Mouse (Mus musculus) midbrain, embryonic 16.5 days (tissue): ENCODE measurements at regions not wholly inside any gene's neighbourhood (a gene's known extent, or its start where the extent isn't known, plus 50 kb on each side); places are given as distances from the start of the nearest gene placed in this dataset.

Source experiments
- ATAC-seq: fragments of 200-750 bp; cut with Nextera tagmentation; 2 replicates; pipeline ENCODE4 v1.8.0; 2017; ENCODE audit warnings: moderate TSS enrichment
- H3K27ac ChIP-seq: fragments of 300-500 bp; sonication (generic); 2 replicates; pipeline ENCODE4 v1.5.1; 2014; ENCODE audit warnings: mild to moderate bottlenecking, low read length, mixed read lengths
- H3K27me3 ChIP-seq: fragments of 300-500 bp; sonication (generic); 2 replicates; pipeline ENCODE4 v1.6.1; 2014; ENCODE audit warnings: low read depth, low read length, mixed read lengths; ENCODE audit not compliant: control insufficient read depth, insufficient read depth
- H3K36me3 ChIP-seq: fragments of 300-500 bp; sonication (generic); 2 replicates; pipeline ENCODE4 v1.6.1; 2014; ENCODE audit warnings: mild to moderate bottlenecking, low read length, moderate library complexity, mixed read lengths; ENCODE audit not compliant: control insufficient read depth, insufficient read depth
- H3K4me1 ChIP-seq: fragments of 300-500 bp; sonication (generic); 2 replicates; pipeline ENCODE4 v1.6.1; 2014; ENCODE audit warnings: mild to moderate bottlenecking, low read length, mixed read lengths; ENCODE audit not compliant: control insufficient read depth, insufficient read depth
- H3K4me2 ChIP-seq: fragments of 300-500 bp; sonication (generic); 2 replicates; pipeline ENCODE4 v1.6.1; 2014; ENCODE audit warnings: mild to moderate bottlenecking, low read length, mixed read lengths
- H3K4me3 ChIP-seq: fragments of 300-500 bp; sonication (generic); 2 replicates; pipeline ENCODE4 v1.5.1; 2014; ENCODE audit warnings: low read depth, mild to moderate bottlenecking, low read length, moderate library complexity, mixed read lengths
- H3K9ac ChIP-seq: fragments of 300-500 bp; sonication (generic); 2 replicates; pipeline ENCODE4 v1.6.1; 2014; ENCODE audit warnings: low read depth, low read length, mixed read lengths
- H3K9me3 ChIP-seq: fragments of 300-500 bp; sonication (generic); replicated peaks from 2 replicates; pipeline ENCODE4 v1.6.1; 2014; ENCODE audit warnings: mild to moderate bottlenecking, low read length, mixed read lengths; ENCODE audit not compliant: control insufficient read depth, poor library complexity, severe bottlenecking
- WGBS: fragments of 180-500 bp; shearing (Covaris S2); extraction: QIAGEN DNeasy Blood & Tissue Kit; methylation state at CpG from one replicate; pipeline ENCODE4 v1.1.7; 2014; 5-methylcytosine and 5-hydroxymethylcytosine counted together

DNA sequence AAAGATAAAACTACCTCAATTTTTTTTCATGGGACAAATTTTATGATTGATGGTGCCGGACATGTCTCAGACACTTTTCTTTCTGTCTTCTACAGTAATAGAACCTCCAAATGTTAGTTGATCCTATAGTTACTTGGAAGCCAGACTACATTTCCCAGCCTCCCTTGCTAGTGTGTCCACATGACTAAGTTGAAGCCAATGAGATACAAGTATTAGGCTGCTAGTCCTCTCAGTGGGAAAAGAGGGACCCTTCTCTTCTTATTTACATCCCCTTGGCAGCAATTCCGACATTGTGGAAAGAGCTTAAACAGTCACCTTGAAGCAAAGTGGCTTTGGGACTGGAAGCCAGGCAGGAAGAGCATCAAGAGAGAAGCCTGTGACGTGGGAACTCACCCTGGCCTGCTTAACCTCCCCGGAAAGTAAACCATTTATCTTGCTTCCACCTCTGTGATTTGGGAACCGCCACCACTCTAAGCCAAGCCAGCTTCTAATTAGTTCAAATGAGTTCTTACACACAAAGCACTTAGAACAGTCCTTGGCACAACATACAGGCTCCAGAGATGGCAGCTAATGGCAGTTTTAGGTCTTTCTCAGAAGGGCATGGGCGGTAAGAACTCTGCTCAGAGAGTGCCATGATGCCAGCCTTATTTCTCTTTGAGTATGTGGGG is 241.4 kb upstream of the Gm4791 start:
- H3K4me3 ChIP-seq, result no peak overlapping the region
- ATAC-seq, result no peak
- H3K27ac ChIP-seq, result no peak overlapping the region

DNA sequence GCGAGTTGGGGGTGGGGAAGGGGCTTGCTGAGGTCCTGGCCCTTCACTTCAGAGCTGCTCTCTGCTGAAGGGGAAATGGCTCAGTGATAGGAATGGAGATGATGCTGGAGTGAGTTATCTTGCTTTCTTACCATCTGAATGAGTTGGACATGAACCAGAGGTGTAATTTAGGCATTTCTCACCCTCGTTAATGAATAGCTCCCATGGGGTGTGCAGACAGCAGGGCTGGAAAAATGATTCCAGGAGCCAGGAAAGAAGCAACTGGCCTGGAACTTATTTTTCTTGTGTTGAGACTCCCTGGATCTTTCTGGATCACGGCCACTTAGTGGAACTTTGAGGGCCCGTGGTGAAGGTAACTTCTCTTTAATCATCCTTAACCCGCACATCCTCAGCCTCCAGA is 246.6 kb upstream of the Gm4791 start:
- H3K36me3 ChIP-seq, result no peaks in the 10 kb centered on the region
- WGBS, result 58% methylated on average over 5 of the region's 5 CpGs
- no peak overlapping the region for H3K4me2 ChIP-seq
- H3K4me3 ChIP-seq, result no peak overlapping the region
- H3K27me3 ChIP-seq, result no peaks in the 10 kb centered on the region
- H3K9ac ChIP-seq, result no peak overlapping the region; the same call in 1 of the 2 replicates
- no peaks in the 10 kb centered on the region for H3K9me3 ChIP-seq
- no peak for ATAC-seq
- peaks cover 14% of the 10 kb centered on the region for H3K4me1 ChIP-seq
- H3K27ac ChIP-seq, result no peak overlapping the region

More for the DNA sequence above, 241.4 kb upstream of the Gm4791 start:
- no peak overlapping the region for H3K9ac ChIP-seq
- H3K4me2 ChIP-seq, result no peak overlapping the region
- H3K4me1 ChIP-seq, result no peaks in the 10 kb centered on the region; the same call in 1 of the 2 replicates
- H3K27me3 ChIP-seq, result no peaks in the 10 kb centered on the region
- H3K9me3 ChIP-seq, result no peaks in the 10 kb centered on the region
- no peaks in the 10 kb centered on the region for H3K36me3 ChIP-seq
- 70% methylated on average over 6 of the region's 6 CpGs for WGBS

DNA sequence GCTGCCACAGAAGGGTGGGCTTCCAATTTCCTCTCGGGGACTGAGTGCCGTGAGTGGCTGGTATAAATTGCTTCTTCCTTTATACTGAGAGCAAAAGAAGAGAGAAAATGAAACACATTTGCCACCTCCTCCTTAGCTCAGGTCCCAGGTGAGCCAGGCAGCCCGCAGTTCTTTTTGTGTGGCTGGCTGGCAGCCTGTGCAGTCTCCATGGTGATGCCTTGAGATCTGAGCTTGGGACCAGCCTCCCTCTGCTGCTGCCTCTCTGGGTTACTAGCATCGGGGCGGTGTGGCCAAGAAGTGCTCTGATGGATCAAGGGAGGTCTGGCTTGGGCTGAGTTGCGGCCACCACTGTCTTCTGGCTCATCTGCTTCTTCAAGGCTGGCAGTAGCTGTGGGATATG is 249.1 kb upstream of the Gm4791 start:
- Histone ChIP-seq H3K9ac (no peak overlapping the region), H3K9me3 (no peaks in the 10 kb centered on the region), H3K4me3 (no peak overlapping the region), H3K27me3 (no peaks in the 10 kb centered on the region; the same call in 1 of the 2 replicates), H3K36me3 (no peaks in the 10 kb centered on the region), H3K27ac (peak overlapping the region; percentile 38), H3K4me1 (peaks cover 14% of the 10 kb centered on the region), H3K4me2 (no peak overlapping the region)
- 44% methylated on average over 6 of the region's 6 CpGs for WGBS
- 0 out of 2 replicates have a peak, but pooled peaks have one; percentile 48 for ATAC-seq

DNA sequence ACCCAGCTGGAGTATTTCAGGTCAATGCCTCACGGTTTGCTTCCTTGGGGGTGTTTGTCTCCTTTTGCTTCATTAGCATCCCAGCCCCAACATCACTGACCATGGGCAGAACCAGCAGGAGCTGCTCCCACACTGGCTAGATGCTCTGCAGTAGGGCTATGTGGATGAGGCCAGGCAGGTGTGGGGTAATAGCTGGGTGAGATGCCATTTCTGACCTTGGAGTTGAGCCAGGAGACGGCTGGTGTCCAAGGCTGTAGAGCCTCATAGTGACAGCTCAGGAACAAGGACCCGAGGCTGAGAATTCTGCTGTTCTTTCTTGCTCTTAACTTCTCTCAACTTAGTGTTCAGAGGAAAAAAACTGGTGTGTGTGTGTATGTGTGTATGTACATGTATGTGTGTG is 252.3 kb upstream of the Gm4791 start:
- no peak for ATAC-seq
- no peaks in the 10 kb centered on the region; the same call in 1 of the 2 replicates for H3K27me3 ChIP-seq
- 74% methylated on average over 3 of the region's 3 CpGs for WGBS
- H3K4me2 ChIP-seq, result no peak overlapping the region
- no peak overlapping the region for H3K9ac ChIP-seq
- H3K4me3 ChIP-seq, result no peak overlapping the region
- no peak overlapping the region for H3K27ac ChIP-seq
- no peaks in the 10 kb centered on the region for H3K36me3 ChIP-seq
- H3K4me1 ChIP-seq, result peaks cover 8% of the 10 kb centered on the region
- no peaks in the 10 kb centered on the region for H3K9me3 ChIP-seq

DNA sequence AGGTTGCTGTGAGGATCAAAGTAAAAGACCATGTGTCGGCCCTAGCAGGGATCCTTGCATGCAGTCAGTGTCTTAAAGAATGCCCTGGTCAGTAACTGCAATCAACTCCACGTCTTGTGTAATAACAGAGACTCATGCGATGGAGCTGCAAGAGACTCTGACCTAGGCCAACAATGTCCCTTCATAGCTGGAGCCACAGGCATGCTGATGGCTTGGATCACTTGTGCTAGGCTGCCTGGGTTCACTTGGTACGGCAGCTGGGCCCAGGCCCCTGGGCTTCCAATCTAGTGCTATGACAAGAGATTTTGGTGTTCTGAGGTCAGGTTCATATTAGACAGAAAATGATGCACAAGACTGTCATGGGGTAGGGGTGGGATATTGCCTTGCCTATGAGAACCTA is 258.0 kb upstream of the Gm4791 start:
- Histone ChIP-seq H3K27ac (no peak overlapping the region), H3K9me3 (no peaks in the 10 kb centered on the region), H3K4me2 (no peak overlapping the region), H3K9ac (no peak overlapping the region), H3K36me3 (no peaks in the 10 kb centered on the region), H3K4me1 (peaks cover 8% of the 10 kb centered on the region; the same call in 1 of the 2 replicates), H3K4me3 (no peak overlapping the region), H3K27me3 (no peaks in the 10 kb centered on the region; the same call in 1 of the 2 replicates)
- 87% methylated on average over 4 of the region's 4 CpGs for WGBS
- ATAC-seq, result no peak

DNA sequence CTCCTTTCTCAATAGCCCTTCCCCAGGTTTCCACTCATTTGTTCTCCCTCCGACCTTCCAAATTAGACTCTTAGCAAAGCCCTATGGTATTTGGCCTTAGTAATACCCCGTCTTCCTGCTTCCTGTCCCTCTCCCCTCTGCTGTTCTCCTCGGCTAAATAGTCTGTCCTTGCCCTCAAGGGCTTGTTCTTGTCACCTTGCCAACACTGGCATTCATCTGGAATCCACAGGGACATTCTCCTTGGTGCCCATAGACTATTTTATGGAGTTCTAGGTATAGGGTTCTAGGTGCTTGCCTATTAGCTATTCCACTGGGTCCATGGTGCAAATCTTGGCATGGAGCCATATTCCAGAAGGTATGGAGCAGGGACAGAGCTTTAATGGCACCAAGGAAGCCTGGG is 259.2 kb upstream of the Gm4791 start:
- Histone ChIP-seq H3K4me2 (no peak overlapping the region), H3K36me3 (no peaks in the 10 kb centered on the region), H3K9ac (no peak overlapping the region), H3K4me1 (peaks cover 8% of the 10 kb centered on the region; the same call in 1 of the 2 replicates), H3K4me3 (no peak overlapping the region), H3K9me3 (no peaks in the 10 kb centered on the region), H3K27ac (no peak overlapping the region), H3K27me3 (no peaks in the 10 kb centered on the region)
- 67% methylated on average over 3 of the region's 3 CpGs for WGBS
- no peak for ATAC-seq

DNA sequence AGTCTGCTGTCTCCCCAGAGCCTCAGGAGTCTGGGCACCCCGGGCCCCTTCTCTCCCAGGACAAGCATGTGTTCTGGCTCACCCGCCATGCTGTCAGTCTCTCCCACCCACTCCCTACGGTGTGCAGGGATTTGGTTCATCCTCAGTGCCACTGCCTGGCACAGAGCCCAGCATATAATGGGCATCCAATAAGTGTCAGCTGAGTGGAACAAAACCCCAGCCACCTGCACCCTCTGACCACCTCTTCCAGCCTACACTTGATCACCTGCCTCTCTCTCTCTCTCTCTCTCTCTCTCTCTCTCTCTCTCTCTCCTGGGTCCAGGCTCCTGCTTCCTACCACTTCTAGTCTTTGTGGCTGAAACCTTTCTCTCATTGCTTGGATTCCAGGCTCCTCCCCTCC is 259.9 kb upstream of the Gm4791 start:
- ATAC-seq, result no peak
- Histone ChIP-seq H3K36me3 (no peaks in the 10 kb centered on the region), H3K4me3 (no peak overlapping the region), H3K27ac (no peak overlapping the region), H3K27me3 (no peaks in the 10 kb centered on the region), H3K9me3 (no peaks in the 10 kb centered on the region), H3K4me1 (peaks cover 8% of the 10 kb centered on the region; the same call in 1 of the 2 replicates), H3K4me2 (no peak overlapping the region), H3K9ac (no peak overlapping the region)
- 39% methylated on average over 3 of the region's 3 CpGs for WGBS

DNA sequence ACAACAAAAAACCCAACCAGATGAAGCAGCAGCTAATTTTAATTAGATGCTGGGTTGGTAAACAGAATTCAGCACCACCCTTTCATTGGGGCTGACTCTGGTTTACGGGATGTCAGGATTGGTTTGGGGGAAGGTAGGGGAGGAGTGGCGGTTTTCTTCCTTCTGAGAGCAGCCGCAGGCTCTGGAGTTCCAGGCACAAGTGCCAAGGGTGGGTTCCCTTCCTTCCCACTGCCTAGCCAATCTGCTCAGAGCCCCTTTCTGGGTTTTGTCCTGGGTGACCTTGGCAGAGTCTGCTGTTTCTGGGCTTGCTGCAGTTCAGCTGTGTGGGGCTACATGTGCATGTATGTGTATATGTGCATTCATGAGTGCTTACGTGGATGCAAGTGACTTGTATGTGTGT is 260.5 kb upstream of the Gm4791 start:
- Histone ChIP-seq H3K4me3 (no peak overlapping the region), H3K4me1 (peaks cover 8% of the 10 kb centered on the region; the same call in 1 of the 2 replicates), H3K27ac (no peak overlapping the region), H3K9ac (no peak overlapping the region), H3K27me3 (no peaks in the 10 kb centered on the region), H3K36me3 (no peaks in the 10 kb centered on the region), H3K9me3 (no peaks in the 10 kb centered on the region), H3K4me2 (no peak overlapping the region)
- ATAC-seq, result no peak
- WGBS, result 52% methylated on average over 4 of the region's 4 CpGs

DNA sequence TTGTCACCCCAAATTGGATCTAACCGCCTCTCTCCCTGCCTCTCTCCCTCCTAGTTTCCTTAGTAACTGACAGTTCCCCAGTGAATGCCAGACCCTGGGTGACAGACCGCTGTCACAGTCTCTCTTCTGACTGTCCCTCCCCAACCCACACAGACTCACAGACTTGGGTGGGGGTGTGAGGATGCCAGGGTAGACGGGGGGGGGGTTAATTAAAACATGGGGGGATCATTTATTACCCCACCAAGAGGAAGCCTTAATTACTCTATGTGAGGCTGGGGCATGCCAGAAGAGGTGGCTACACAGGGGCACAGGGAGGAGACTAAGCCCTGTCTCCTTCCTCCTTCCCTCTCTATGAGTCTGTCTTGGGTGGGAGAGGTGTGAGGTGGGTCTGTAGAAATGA is 261.1 kb upstream of the Gm4791 start:
- H3K4me3 ChIP-seq, result no peak overlapping the region
- 0 out of 2 replicates have a peak overlapping the region, but pooled peaks have one; percentile 14 for H3K9ac ChIP-seq
- H3K4me2 ChIP-seq, result no peak overlapping the region
- H3K4me1 ChIP-seq, result peaks cover 8% of the 10 kb centered on the region; the same call in 1 of the 2 replicates
- 21% methylated on average over 3 of the region's 3 CpGs for WGBS
- H3K27ac ChIP-seq, result no peak overlapping the region
- no peaks in the 10 kb centered on the region for H3K27me3 ChIP-seq
- no peaks in the 10 kb centered on the region for H3K36me3 ChIP-seq
- H3K9me3 ChIP-seq, result no peaks in the 10 kb centered on the region
- ATAC-seq, result no peak
